Mouse (Mus musculus) T-helper 2 cell (primary cell): ENCODE results near the gene Gm45261.

ENCODE experiments used
- in situ Hi-C: fragments of 300-600 bp; cut with MboI, MseI; formaldehyde crosslinking; loops from one replicate; pipeline ENCODE4 v1.15.1; 2025; ENCODE audit warnings: high pct_unique_total_duplicates

The Gm45261 gene

DNA sequence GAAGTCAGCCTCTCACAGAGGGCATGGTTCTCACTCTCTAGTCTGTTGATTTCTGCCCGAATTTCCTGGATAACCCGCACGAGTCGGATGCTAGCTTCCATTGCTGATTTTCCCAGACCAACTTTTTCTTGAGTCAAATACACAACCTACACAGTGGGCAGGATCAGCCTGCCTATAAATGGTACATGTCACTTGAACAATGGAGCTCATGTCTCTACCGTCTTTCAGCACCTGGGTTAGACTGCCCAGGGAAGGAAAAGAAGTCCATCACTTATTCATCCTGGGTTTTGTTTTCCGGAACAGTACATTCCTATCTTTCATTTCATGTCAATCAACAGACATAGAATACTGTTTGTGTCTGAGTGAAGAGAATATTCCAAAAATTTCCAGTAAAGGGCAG, at the start of gene Gm45261:
Gm45261 (minus strand) TSS at position 101 of the 400 bp plus-strand sequence.
- in situ Hi-C loops, result no loop called here

DNA sequence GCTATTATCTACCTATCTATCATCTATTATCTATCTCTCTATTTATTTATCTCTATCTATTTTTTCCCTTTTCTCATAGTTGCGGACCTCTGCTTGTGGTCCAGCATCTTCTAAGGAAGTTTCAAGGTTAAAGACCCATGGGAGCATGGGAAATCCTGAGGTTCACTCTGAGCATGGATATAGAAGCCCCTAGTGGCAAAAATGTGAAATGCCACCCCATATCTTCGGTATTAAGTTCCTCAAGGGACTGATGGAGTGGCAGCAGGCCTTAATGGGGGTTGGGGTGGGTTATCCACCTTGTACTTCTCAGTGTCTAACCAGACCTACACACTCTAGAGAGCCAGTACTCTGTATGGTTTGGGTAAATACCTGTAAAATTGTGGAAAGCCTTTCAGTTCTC, 43.5 kb upstream of the Gm45261 start:
- in situ Hi-C loops, result no loop called here

DNA sequence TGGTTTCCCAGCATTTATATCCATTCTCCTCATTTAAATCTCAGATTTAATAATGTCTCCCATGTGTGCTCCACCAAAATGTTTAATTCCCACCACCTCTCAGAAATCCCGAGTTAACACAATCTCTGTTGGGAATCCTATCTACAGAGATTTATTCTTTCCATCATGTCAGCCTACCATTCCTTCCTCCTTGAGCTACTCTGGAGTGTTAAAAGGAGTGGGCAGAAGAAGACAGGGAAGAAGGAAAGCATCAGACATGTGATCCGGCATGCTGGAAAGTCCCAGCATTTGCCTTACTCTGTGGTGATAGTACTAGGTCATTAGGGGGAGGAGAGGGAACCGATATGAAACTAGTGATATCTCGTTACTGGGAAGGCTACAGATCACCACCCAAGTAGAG, 42.8 kb upstream of the Gm45261 start:
- in situ Hi-C loops, result no loop called here

DNA sequence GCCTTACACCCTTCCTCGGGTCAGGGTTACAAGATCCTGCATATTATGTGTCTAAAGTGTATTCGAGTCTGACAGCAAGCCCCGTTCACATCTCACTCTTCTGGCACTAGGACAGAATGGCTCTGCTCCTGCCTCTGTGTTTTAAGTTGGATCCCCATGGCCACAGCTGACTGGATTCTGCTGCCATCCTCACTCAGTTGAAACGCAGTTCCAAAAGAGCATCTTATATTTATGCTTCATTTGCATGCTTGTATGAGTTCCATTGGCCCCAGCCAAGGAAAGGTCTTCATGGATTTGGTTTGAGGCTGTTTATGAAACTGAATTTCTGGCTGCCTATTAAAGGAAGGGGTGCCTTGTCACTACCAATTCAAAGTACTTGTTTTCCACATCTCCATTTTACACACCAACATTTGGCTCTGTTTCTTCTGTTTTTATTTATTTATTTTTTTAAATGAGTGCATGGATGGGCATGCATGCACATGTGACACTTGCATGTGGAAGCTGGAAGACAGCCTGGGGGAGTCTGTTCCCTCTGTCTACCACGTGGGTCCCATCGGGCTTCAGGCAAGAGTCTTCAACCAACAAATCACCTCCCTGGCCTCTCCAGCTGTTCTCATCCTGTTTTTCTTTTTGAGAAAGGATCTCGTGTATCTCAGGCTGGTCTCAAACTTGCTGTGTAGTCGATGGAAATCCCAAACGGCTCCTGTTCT, 41.4 kb upstream of the Gm45261 start:
- in situ Hi-C loops, result no loop called here

DNA sequence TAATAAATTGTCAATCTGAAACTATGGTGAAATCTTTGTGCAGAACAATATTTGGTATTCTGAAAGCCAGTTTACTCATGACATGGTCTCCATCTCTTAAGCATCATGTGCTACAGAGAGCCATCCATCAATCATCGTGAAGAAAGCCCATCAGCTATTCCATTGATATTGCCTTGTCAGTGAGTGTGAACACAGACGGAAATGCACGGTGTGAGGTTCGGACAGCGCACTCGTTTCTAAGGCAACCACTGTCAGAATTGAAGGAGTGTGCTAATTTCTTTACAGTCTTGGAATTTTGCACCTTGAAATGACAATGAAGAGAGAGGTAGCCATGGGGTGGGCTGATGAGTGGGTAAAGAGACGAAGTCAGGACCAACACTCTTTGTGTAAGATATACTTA, 38.0 kb upstream of the Gm45261 start:
- in situ Hi-C loops, result no loop called here

- in situ Hi-C loops, result no loop called here
These were observed 35.1 kb upstream of the Gm45261 start for GRCm38 (mm10) chr1:80496360-80496759.

DNA sequence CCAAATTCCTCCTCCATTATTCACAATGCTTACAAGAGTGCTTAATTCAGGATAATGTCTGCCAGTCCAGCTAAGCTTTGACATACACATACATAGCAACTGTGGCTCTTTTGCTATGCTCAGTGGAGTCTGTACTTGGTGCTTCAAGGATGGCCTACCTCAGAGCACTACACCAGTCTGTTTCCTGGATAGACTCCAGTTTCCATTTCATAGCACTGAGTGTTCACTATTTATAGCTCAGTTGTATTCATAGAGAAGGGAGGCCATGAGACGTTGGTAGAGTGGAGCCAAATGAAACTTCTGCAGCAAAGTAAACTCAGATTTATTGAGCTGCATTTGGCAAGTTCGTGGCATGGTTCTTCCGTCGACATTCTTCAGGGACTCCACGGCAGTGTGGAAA, 22.2 kb upstream of the Gm45261 start:
- in situ Hi-C loops, result loop anchor here (10.0 kb wide), 1 partner anchor 49 kb away; no protein-coding TSS in a partner anchor

DNA sequence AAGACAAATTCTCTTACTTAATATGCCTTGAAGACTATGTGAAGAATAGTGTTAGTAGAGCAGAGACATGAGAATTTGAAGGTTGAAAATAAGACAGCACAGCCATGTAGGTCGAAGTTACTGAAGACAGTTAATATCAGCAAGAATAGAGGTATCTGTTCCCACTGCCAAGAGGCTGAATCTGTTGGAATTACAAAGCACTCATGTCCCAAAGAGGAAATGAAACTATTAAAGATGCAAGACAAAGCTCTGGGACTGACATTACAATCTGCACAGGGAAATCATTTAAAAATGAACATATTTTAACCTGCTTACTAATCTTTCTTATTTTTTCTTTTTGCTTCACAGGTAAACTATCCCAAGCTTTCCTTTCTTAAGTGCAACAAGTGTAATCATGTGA, 13.7 kb upstream of the Gm45261 start:
- in situ Hi-C loops, result no loop called here

- in situ Hi-C loops, result no loop called here
These were observed 11.1 kb upstream of the Gm45261 start for GRCm38 (mm10) chr1:80472395-80472794.

GRCm38 (mm10) chr1:80459923-80460322, 1.3 kb downstream of the Gm45261 start:
- in situ Hi-C loops, result no loop called here

- in situ Hi-C loops, result no loop called here
These were observed 1.8 kb downstream of the Gm45261 start for GRCm38 (mm10) chr1:80459477-80459876.

DNA sequence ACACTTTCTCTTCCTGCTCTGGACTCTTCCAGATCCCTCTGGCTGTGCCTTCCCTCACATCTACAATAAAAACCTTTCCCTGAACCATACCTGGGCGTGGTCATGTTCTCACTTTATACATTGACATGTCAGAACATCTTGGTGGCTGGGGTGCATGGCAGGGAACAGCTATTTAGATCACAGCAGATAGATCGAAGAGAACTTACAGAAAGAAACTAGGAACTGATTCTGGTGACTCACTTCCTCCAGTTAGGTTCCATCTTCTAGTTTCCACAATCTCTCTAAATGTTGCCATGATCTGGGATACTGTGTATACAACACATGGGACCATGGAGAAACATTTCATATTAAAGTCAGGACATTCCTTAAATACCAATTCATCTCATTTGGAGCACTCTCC, 7.3 kb downstream of the Gm45261 start:
- in situ Hi-C loops, result no loop called here

DNA sequence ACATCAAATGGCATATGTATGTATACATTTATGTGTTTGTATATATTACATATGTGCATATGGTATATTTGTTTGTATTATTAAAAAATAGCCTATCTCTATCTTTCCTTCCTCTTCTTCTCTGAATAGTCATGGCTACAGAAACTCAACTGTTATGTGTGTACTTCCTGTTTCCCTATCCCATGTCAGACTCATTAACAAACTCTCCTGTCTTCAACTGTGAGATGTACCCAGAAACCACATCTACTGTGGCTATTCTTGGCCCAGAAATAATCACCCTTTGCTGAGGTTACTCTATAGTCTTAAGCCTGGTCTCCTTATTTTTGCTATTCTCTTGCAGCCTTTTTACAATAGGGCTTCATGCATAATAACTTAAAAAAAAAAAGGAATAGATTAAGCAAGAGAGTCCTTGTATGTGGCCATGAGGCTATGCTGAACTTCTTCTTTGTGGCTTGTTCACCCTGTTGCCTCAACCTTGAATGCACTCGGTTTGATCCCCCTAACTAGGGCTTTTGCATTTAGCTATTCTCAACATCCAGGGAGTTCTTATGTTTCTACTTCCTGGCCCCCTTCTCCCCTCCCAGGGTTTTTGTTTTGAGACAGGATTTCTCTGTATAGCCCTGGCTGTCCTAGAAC, 9.2 kb downstream of the Gm45261 start:
- in situ Hi-C loops, result no loop called here

- in situ Hi-C loops, result no loop called here
These were observed 13.7 kb downstream of the Gm45261 start for GRCm38 (mm10) chr1:80447554-80447953.

- in situ Hi-C loops, result no loop called here
These were observed 20.3 kb downstream of the Gm45261 start for GRCm38 (mm10) chr1:80440911-80441310.

GRCm38 (mm10) chr1:80438506-80438905, 22.7 kb downstream of the Gm45261 start:
- in situ Hi-C loops, result loop anchor here (10.0 kb wide), 1 partner anchor 46 kb away; no protein-coding TSS in a partner anchor

GRCm38 (mm10) chr1:80427946-80428345, 33.3 kb downstream of the Gm45261 start:
- in situ Hi-C loops, result no loop called here

GRCm38 (mm10) chr1:80427425-80427824, 33.8 kb downstream of the Gm45261 start:
- in situ Hi-C loops, result no loop called here

DNA sequence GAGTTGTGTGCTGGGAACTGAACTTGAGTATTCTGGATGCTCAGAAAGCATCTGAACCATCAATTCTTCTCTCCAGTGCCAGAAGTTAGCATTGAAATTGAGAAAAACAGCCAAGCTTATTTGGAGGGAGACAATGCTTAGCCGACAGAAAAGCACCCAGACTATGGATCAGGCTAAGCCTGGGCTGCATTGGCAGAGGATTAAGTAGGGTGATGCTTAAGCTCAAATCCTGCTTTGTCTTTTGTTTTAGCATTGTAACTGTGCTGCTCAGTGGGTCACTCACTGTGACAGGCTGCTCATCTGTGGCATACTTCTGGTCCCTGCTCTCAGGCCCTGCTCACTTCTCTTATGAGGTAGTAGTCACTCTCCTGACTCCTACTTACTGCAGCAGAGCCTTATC, 36.6 kb downstream of the Gm45261 start:
- in situ Hi-C loops, result no loop called here

DNA sequence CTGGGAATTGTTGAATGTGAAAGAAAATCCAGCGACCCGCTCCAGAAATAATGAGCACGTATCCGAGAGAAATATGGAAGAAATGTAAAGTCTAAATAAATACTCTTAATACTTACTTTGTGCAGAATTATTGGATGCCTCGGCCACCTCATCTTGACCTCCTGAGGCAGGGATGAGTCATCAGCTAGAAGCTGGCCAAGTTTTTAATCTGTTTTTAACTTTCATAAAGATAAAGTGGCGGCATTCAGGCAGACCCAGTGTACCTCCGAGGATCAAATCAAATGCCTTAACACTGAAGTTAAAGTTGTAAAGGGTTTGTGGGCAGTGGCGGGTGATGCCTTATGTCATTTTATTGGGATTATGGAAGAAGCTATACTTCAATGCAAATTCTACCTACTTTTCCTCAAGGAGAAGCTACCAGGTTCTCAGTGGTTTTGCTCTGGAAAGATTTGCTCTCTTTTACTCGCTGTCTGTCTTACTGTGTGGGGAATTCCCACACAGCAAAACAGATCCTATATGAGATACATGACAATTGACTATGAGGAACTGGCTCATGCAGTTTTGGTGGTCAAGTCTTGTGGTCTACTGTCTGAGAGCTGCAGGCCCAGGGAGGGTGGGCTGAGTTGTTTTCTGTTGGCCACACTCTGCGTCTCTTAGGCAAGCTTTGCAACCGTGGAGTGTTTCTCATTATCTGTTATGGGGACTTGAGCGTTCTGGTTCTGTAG, 42.8 kb downstream of the Gm45261 start:
- in situ Hi-C loops, result loop anchor here (10.0 kb wide), 1 partner anchor 234 kb away; no protein-coding TSS in a partner anchor

- in situ Hi-C loops, result loop anchor here (10.0 kb wide), 1 partner anchor 232 kb away; no protein-coding TSS in a partner anchor
These were observed 44.9 kb downstream of the Gm45261 start for GRCm38 (mm10) chr1:80416329-80416728.

DNA sequence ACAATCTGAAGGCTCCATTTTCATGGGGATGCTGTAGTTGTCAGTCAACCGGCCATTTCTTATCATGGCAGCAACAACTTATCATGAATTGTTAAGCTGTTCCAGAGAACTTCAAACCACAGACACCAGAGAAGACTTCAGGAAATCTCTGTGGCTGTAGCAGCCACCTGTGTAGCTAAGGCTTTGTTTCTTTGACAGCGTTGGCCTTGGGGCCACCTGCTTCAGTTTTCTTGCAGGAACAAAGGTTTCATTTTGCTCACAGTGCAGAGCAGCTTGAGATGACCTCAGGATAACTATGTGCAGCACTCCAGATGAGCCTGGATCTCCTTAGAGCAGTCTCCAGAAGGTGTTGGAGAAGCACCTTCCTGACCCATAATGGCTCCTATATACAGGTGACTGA, 48.7 kb downstream of the Gm45261 start:
- in situ Hi-C loops, result loop anchor here (5.0 to 10.0 kb wide), 3 partner anchors 75 to 228 kb away; no protein-coding TSS in a partner anchor
